Mouse (Mus musculus): ENCODE measurements around the gene Tmem236. TPM values are rescaled to one million over a fixed set of nuclear protein-coding genes. Genes with fewer than 3 reads are reported as not detected.

Tmem236 gene
- not detected for polyA plus RNA-seq (2014; fragmentation: Illumina TruSeq; extraction: RNeasy Lipid Tissue Mini Kit (QIAGEN cat#74804); ENCODE audit: low read depth, low replicate concordance)

DNA sequence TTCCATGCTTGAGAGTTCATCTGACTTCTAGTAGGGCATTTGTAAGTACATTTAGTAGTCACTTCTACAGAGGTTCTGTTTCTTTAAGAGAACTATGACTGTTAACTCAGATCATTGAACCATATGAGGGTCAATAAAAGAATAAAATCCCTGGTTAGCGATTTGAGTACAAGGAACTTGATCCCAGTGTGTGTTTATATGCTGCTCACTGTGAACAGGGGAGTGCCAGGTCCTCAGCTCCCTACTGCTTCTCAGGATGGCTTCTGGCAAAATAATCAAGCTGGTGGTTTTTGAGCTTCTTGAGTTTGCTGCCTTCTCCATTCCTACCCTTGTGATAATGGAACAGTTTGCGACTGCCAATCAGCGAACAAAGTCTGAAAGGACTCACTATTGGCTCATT, at the start of gene Tmem236:
Tmem236 (plus strand) TSS at position 190 of the 400 bp plus-strand sequence.

GRCm38 (mm10) chr2:14229149-14229548, 54.8 kb downstream of the Tmem236 start, which contains the start of gene Mrc1:
Gene Mrc1, plus strand, starts transcription at chr2:14229392.

Other genes starting within 250 kb of the Tmem236 start
- 73.9 TPM for gene Hacd1, start 118.4 kb upstream of the Tmem236 start, polyA plus RNA-seq (2014; fragmentation: Illumina TruSeq; extraction: RNeasy Lipid Tissue Mini Kit (QIAGEN cat#74804); ENCODE audit: low read depth, low replicate concordance)
- 19.8 TPM for gene Stam, start 100.4 kb upstream of the Tmem236 start, polyA plus RNA-seq (2014; fragmentation: Illumina TruSeq; extraction: RNeasy Lipid Tissue Mini Kit (QIAGEN cat#74804); ENCODE audit: low read depth, low replicate concordance)
- gene Mrc1, start 54.9 kb downstream of the Tmem236 start, polyA plus RNA-seq (2014; fragmentation: Illumina TruSeq; extraction: RNeasy Lipid Tissue Mini Kit (QIAGEN cat#74804); ENCODE audit: low read depth, low replicate concordance), result 13.8 TPM
- gene Slc39a12, start 213.8 kb downstream of the Tmem236 start, polyA plus RNA-seq (2014; fragmentation: Illumina TruSeq; extraction: RNeasy Lipid Tissue Mini Kit (QIAGEN cat#74804); ENCODE audit: low read depth, low replicate concordance), result not detected